Mouse (Mus musculus) lung, adult 2 months (tissue): Measurements from ENCODE around the gene Ptprm.

ENCODE experiments used
- CTCF ChIP-seq: fragments of 200-500 bp; IDR thresholded peaks from 2 replicates; pipeline ENCODE4 v1.5.1; 2011; ENCODE audit warnings: mild to moderate bottlenecking, low read length, control low read depth; ENCODE audit not compliant: insufficient read depth
- POLR2A ChIP-seq: fragments of 200-500 bp; IDR thresholded peaks from 2 replicates; pipeline ENCODE4 v1.6.1; 2011; ENCODE audit warnings: low read depth, mild to moderate bottlenecking, control low read depth, low read length, borderline replicate concordance; ENCODE audit errors: extremely low read depth

GRCm38 (mm10) chr17:66756500-66756899 lies 597.8 kb downstream of the Ptprm start:
- TF ChIP-seq POLR2A: no peak
- TF ChIP-seq CTCF: no peak
